Mouse (Mus musculus) neural tube, embryonic 15.5 days (tissue): ENCODE results near the gene Esr1. TPM values are rescaled to one million over a fixed set of nuclear protein-coding genes. Genes with fewer than 3 reads are reported as not detected.
"Not testable (repeated sequence)": the region's sequence is repeated elsewhere in the genome, so short reads cannot be mapped to it uniquely, and the experiment has no call there.

ENCODE experiments used
- ATAC-seq: fragments of 200-750 bp; cut with Nextera tagmentation; 2 replicates; pipeline ENCODE4 v1.8.0; 2017; ENCODE audit warnings: mild to moderate bottlenecking, moderate TSS enrichment, moderate library complexity; ENCODE audit not compliant: low FRiP score
- H3K27ac ChIP-seq: fragments of 300-500 bp; sonication (generic); replicated peaks from 2 replicates; pipeline ENCODE4 v1.5.1; 2015; ENCODE audit warnings: mild to moderate bottlenecking, inconsistent platforms
- H3K27me3 ChIP-seq: fragments of 300-500 bp; sonication (generic); replicated peaks from 2 replicates; pipeline ENCODE4 v1.6.1; 2015; ENCODE audit warnings: inconsistent platforms
- H3K36me3 ChIP-seq: fragments of 300-500 bp; sonication (generic); 2 replicates; pipeline ENCODE4 v1.6.1; 2015; ENCODE audit warnings: inconsistent platforms
- H3K4me1 ChIP-seq: fragments of 300-500 bp; sonication (generic); 2 replicates; pipeline ENCODE4 v1.6.1; 2015; ENCODE audit warnings: inconsistent platforms
- H3K4me2 ChIP-seq: fragments of 300-500 bp; sonication (generic); 2 replicates; pipeline ENCODE4 v1.6.1; 2015; ENCODE audit warnings: inconsistent platforms, mild to moderate bottlenecking, moderate library complexity
- H3K4me3 ChIP-seq: fragments of 300-500 bp; sonication (generic); replicated peaks from 2 replicates; pipeline ENCODE4 v1.5.1; 2015; ENCODE audit warnings: mild to moderate bottlenecking, inconsistent platforms
- H3K9ac ChIP-seq: fragments of 300-500 bp; sonication (generic); replicated peaks from 2 replicates; pipeline ENCODE4 v1.6.1; 2015; ENCODE audit warnings: mild to moderate bottlenecking, inconsistent platforms
- H3K9me3 ChIP-seq: fragments of 300-500 bp; sonication (generic); replicated peaks from 2 replicates; pipeline ENCODE4 v1.6.1; 2016; ENCODE audit warnings: inconsistent platforms
- WGBS: fragments of 180-500 bp; shearing (Covaris S2); methylation state at CpG from one replicate; pipeline ENCODE4 v1.1.7; 2015; ENCODE audit warnings: mixed read lengths; 5-methylcytosine and 5-hydroxymethylcytosine counted together
- polyA plus RNA-seq: library from polyadenylated mRNA; unstranded; fragments of >200 nt; fragmentation: Nextera tagmentation; extraction: Ambion mirVana; gene quantifications from 2 replicates; pipeline ENCODE4 v1.2.1, GENCODE M21; 2015

The Esr1 gene
- polyA plus RNA-seq, 1 experiment from 2014 or later, result 0.70 TPM

GRCm38 (mm10) chr10:4712061-4712908 lies 100.9 kb downstream of the Esr1 start:
- Histone ChIP-seq H3K4me1 (peaks cover 24% of the 10 kb centered on the region), H3K27ac (no peak overlapping the region), H3K9me3 (no peaks in the 10 kb centered on the region), H3K9ac (peak overlapping the region; percentile 60), H3K4me2 (peak overlapping the region; percentile 96), H3K36me3 (no peaks in the 10 kb centered on the region), H3K4me3 (peak overlapping the region; percentile 56), H3K27me3 (peaks cover 37% of the 10 kb centered on the region)
- WGBS, result under 1% methylated on average over 57 of the region's 68 CpGs
- ATAC-seq, result peak; percentile 85

GRCm38 (mm10) chr10:4713398-4713797 lies 102.0 kb downstream of the Esr1 start:
- peak overlapping the region; percentile 96; the same call in 1 of the 2 replicates for H3K4me2 ChIP-seq
- ATAC-seq, result no peak
- 56% methylated on average over 10 of the region's 10 CpGs for WGBS
- no peaks in the 10 kb centered on the region for H3K9me3 ChIP-seq
- peaks cover 37% of the 10 kb centered on the region for H3K27me3 ChIP-seq
- peaks cover 24% of the 10 kb centered on the region for H3K4me1 ChIP-seq
- no peak overlapping the region for H3K9ac ChIP-seq
- no peak overlapping the region for H3K27ac ChIP-seq
- H3K36me3 ChIP-seq, result no peaks in the 10 kb centered on the region
- no peak overlapping the region for H3K4me3 ChIP-seq

GRCm38 (mm10) chr10:4724851-4725250 lies 113.5 kb downstream of the Esr1 start:
- no peaks in the 10 kb centered on the region for H3K4me1 ChIP-seq
- no peaks in the 10 kb centered on the region; the same call in 1 of the 2 replicates for H3K27me3 ChIP-seq
- H3K9me3 ChIP-seq, result no peaks in the 10 kb centered on the region
- WGBS, result 44% methylated on average over 3 of the region's 3 CpGs
- no peak for ATAC-seq
- H3K27ac ChIP-seq, result no peak overlapping the region
- H3K4me2 ChIP-seq, result no peak overlapping the region
- no peak overlapping the region for H3K4me3 ChIP-seq
- H3K9ac ChIP-seq, result no peak overlapping the region
- H3K36me3 ChIP-seq, result no peaks in the 10 kb centered on the region

DNA sequence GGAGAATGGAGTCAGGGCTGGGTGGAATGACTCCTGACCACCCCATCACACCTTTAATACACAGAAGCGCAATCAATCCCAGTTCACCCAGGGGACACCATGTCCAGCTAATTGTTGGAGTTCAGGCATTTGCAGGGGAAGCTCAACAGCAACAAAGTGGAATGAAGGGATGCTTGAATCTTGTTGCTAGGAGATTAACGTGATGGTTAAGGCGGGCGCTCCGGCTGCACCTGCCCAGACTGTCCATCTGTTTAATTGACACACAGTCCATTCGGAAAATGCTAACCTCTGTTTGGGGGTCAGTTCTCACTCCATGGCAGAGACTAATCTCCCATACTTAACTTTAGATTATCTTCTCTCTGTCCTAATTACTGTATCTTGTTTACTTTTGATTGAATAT lies 114.7 kb downstream of the Esr1 start:
- ATAC-seq, result no peak
- no peak overlapping the region for H3K4me3 ChIP-seq
- H3K36me3 ChIP-seq, result no peaks in the 10 kb centered on the region
- no peaks in the 10 kb centered on the region for H3K9me3 ChIP-seq
- 40% methylated on average over 6 of the region's 6 CpGs for WGBS
- no peak overlapping the region for H3K27ac ChIP-seq
- H3K4me2 ChIP-seq, result no peak overlapping the region
- no peaks in the 10 kb centered on the region for H3K4me1 ChIP-seq
- H3K9ac ChIP-seq, result no peak overlapping the region
- no peaks in the 10 kb centered on the region; the same call in 1 of the 2 replicates for H3K27me3 ChIP-seq

DNA sequence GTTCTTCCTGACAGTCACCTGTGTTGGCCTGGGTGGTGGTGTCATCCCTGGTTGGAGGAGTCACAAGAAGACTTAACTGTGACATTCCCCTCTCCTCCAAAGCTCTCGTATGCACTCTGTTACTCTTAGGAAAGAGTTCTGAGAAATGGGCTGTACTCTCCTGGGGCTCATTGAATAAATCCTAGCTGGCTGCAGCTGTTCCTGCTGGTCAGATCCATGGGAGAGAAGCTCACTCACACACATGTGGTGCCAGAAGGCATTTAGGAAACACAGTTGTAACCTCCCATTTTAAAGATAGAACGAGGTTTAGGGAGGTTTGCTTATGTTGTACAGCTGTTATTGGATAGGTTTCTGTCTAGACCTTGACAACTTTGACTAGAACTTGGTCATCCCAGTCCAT lies 120.9 kb downstream of the Esr1 start:
- 58% methylated on average over 2 of the region's 2 CpGs for WGBS
- Histone ChIP-seq H3K27me3 (no peaks in the 10 kb centered on the region; the same call in 1 of the 2 replicates), H3K9ac (no peak overlapping the region), H3K27ac (no peak overlapping the region), H3K4me3 (no peak overlapping the region), H3K9me3 (no peaks in the 10 kb centered on the region), H3K4me2 (no peak overlapping the region), H3K4me1 (no peaks in the 10 kb centered on the region), H3K36me3 (no peaks in the 10 kb centered on the region)
- ATAC-seq, result no peak

GRCm38 (mm10) chr10:4733987-4734386 lies 122.6 kb downstream of the Esr1 start:
- no peaks in the 10 kb centered on the region; the same call in 1 of the 2 replicates for H3K27me3 ChIP-seq
- no peaks in the 10 kb centered on the region for H3K36me3 ChIP-seq
- 64% methylated on average over 6 of the region's 6 CpGs for WGBS
- no peak overlapping the region for H3K4me2 ChIP-seq
- no peak overlapping the region for H3K9ac ChIP-seq
- H3K27ac ChIP-seq, result no peak overlapping the region
- H3K4me1 ChIP-seq, result no peaks in the 10 kb centered on the region
- ATAC-seq, result no peak
- H3K4me3 ChIP-seq, result no peak overlapping the region
- H3K9me3 ChIP-seq, result no peaks in the 10 kb centered on the region

DNA sequence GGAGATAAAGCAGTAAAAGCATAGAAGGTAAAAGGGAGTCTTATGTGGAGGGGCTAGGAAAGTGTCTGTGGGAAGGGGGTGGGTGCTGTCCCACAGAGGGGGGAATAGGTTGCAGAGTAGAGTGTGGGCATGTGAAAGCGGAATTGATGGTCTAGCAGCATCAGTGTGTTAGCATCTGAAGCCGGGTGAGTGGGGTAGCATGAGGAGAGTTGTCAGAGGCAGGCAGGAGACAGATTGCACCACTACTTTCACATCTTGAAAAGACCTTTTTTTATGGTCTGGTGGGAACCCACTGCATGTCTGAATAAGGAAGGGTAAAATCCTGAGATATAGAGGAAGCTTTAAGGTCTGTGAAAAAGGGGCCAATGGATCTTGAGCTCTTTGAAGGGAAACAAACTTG lies 123.5 kb downstream of the Esr1 start:
- Histone ChIP-seq H3K4me3 (no peak overlapping the region), H3K27me3 (no peaks in the 10 kb centered on the region), H3K4me2 (no peak overlapping the region), H3K36me3 (no peaks in the 10 kb centered on the region), H3K4me1 (no peaks in the 10 kb centered on the region), H3K9ac (no peak overlapping the region), H3K9me3 (no peaks in the 10 kb centered on the region), H3K27ac (no peak overlapping the region)
- ATAC-seq, result no peak
- WGBS, result 95% methylated on average over 2 of the region's 2 CpGs

DNA sequence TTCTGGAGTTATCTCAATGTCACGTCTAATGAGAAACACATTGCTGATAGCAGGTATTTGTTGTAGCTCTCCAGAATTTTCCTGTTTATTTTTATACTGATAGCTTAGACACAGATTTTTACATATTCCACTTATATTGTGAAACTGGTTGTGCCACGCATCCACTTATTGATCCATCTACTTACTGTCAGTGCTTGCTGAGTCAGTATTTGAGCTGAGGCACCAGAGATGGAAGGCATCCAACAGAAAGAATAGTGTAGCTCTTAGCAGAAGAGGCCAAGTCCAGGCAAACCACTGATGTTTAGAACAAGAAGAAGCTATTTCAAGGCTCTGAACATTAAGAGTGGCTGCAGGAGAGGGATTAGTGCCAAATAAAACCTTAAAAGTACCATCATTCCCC lies 126.9 kb downstream of the Esr1 start:
- H3K4me2 ChIP-seq, result no peak overlapping the region
- no peaks in the 10 kb centered on the region for H3K4me1 ChIP-seq
- no peak for ATAC-seq
- H3K9me3 ChIP-seq, result no peaks in the 10 kb centered on the region
- H3K36me3 ChIP-seq, result no peaks in the 10 kb centered on the region
- no peaks in the 10 kb centered on the region for H3K27me3 ChIP-seq
- WGBS, result 93% methylated on average over 2 of the region's 2 CpGs
- H3K27ac ChIP-seq, result no peak overlapping the region
- no peak overlapping the region for H3K4me3 ChIP-seq
- no peak overlapping the region for H3K9ac ChIP-seq

DNA sequence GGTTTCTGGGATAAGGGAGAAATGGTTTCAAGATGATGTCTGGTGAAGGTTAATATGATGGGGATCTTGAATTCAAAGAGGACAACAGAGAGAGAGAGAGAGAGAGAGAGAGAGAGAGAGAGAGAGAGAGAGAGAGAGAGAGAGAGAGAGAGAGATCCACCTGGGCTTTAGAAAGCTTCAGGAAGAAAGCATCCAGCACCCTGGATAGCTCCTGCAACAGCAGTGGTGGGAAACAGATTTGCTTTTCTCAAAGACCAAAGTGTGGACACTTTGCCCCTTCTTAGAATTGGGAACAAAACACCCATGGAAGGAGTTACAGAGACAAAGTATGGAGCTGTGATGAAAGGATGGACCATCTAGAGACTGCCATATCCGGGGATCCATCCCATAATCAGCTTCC lies 139.7 kb downstream of the Esr1 start:
- ATAC-seq, H3K9ac ChIP-seq, H3K27me3 ChIP-seq, H3K4me2 ChIP-seq, H3K4me1 ChIP-seq, H3K4me3 ChIP-seq, H3K27ac ChIP-seq, H3K36me3 ChIP-seq, H3K9me3 ChIP-seq: not testable (repeated sequence)
- 56% methylated on average over 1 of the region's 1 CpGs for WGBS

DNA sequence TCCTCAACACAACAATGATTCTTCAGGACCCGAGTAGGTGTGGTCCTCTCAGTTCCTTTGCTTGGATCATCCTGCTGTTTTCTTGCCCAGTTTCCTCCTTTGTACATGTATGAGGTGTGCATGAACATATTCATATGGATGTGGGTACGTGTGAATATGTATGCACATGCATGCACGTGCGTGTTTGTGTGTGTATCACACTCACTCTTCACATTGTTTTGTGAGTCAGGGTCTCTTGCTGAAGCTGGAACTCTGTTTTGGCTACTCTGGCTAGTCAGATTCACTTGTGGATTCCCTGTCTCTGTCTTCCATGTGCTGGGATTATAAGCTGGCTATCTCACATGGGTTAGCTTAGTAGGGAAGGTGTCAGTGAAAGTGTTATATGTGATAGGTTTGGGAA lies 141.6 kb downstream of the Esr1 start:
- Histone ChIP-seq H3K9ac (no peak overlapping the region), H3K4me2 (no peak overlapping the region), H3K4me3 (no peak overlapping the region), H3K27ac (no peak overlapping the region), H3K27me3 (no peaks in the 10 kb centered on the region), H3K36me3 (no peaks in the 10 kb centered on the region), H3K4me1 (no peaks in the 10 kb centered on the region), H3K9me3 (no peaks in the 10 kb centered on the region)
- 89% methylated on average over 4 of the region's 4 CpGs for WGBS
- ATAC-seq, result no peak

DNA sequence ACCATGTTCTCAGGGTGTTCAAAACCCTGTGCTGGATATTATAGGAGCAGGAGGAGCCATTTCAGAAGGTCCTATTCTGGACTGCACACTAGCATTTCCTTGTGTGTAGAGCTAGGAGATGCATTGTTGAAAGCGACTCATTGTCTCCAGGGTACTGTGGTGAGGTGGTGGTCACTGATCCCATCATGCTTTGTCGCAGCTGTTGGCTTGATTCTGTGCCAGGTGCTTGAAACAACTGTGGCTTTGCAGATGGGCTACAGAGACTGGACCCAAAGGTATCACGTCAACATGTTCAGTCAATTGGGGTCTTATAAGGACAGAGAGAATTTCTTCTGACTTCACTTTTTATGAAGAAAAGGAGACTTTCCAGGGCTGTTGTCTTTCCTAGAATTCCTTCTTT lies 164.1 kb downstream of the Esr1 start:
- H3K4me3 ChIP-seq, result no peak overlapping the region
- no peak for ATAC-seq
- no peak overlapping the region for H3K9ac ChIP-seq
- H3K4me2 ChIP-seq, result no peak overlapping the region
- H3K27ac ChIP-seq, result no peak overlapping the region
- no peaks in the 10 kb centered on the region for H3K4me1 ChIP-seq
- H3K27me3 ChIP-seq, result no peaks in the 10 kb centered on the region
- no peaks in the 10 kb centered on the region for H3K9me3 ChIP-seq
- WGBS, result 85% methylated on average over 3 of the region's 3 CpGs
- no peaks in the 10 kb centered on the region for H3K36me3 ChIP-seq

DNA sequence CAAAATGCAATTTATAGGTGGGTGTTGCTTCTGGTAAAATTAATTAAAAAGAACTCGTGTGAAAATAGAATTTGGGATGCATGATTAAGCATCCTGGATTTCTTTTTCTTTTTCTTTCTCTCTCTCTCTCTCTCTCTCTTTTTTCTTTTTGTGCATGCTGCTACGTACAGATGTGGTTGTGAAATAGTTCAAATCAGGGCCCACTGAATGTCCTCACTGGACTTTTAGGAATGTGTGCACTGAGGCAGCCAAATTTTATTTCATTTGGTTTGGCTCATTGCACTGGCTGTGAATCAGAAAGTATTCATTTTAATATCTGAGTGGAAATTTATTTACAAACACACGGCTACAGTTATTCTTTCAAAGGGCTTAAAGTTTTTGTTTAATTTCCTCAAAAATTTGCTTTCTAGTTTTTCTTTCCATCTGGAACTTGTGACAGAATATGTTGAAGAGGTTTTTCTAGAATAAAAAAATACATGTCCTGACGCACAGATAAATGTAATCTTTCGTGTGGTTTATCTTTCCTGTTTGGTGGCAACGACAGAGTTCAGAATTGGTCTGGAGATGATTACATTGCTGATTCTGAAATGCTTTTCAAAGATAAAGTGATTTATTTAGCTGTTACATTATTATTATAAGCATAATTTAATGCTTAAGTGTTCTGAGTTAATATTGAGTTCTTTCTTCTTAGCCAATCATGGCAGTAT lies 164.8 kb downstream of the Esr1 start:
- H3K4me2 ChIP-seq, result no peak overlapping the region
- H3K27ac ChIP-seq, result no peak overlapping the region
- no peaks in the 10 kb centered on the region for H3K9me3 ChIP-seq
- no peak overlapping the region for H3K4me3 ChIP-seq
- no peak overlapping the region for H3K9ac ChIP-seq
- H3K27me3 ChIP-seq, result no peaks in the 10 kb centered on the region
- no peaks in the 10 kb centered on the region for H3K4me1 ChIP-seq
- H3K36me3 ChIP-seq, result no peaks in the 10 kb centered on the region
- no peak for ATAC-seq
- 81% methylated on average over 6 of the region's 6 CpGs for WGBS
